Mouse (Mus musculus) limb, embryonic 15.5 days (tissue): ENCODE results near the gene Ube2e1. TPM values are rescaled to one million over a fixed set of nuclear protein-coding genes. Genes with fewer than 3 reads are reported as not detected.

ENCODE experiments used
- ATAC-seq: fragments of 200-750 bp; cut with Nextera tagmentation; 2 replicates; pipeline ENCODE4 v1.8.0; 2017; ENCODE audit warnings: low read depth, moderate TSS enrichment; ENCODE audit not compliant: insufficient number of reproducible peaks, low FRiP score, low TSS enrichment
- H3K27ac ChIP-seq: fragments of 300-500 bp; sonication (generic); 2 replicates; pipeline ENCODE4 v1.5.1; 2015; ENCODE audit warnings: moderate library complexity, mild to moderate bottlenecking, inconsistent platforms
- H3K27me3 ChIP-seq: fragments of 300-500 bp; sonication (generic); 2 replicates; pipeline ENCODE4 v1.6.1; 2015; ENCODE audit warnings: inconsistent platforms
- H3K36me3 ChIP-seq: fragments of 300-500 bp; sonication (generic); 2 replicates; pipeline ENCODE4 v1.6.1; 2015; ENCODE audit warnings: inconsistent platforms
- H3K4me1 ChIP-seq: fragments of 300-500 bp; sonication (generic); 2 replicates; pipeline ENCODE4 v1.6.1; 2015; ENCODE audit warnings: inconsistent platforms
- H3K4me2 ChIP-seq: fragments of 300-500 bp; sonication (generic); 2 replicates; pipeline ENCODE4 v1.6.1; 2015; ENCODE audit warnings: mild to moderate bottlenecking, inconsistent platforms
- H3K4me3 ChIP-seq: fragments of 300-500 bp; sonication (generic); 2 replicates; pipeline ENCODE4 v1.5.1; 2015; ENCODE audit warnings: mild to moderate bottlenecking, inconsistent platforms
- H3K9ac ChIP-seq: fragments of 300-500 bp; sonication (generic); 2 replicates; pipeline ENCODE4 v1.6.1; 2015; ENCODE audit warnings: inconsistent platforms
- H3K9me3 ChIP-seq: fragments of 300-500 bp; sonication (generic); 2 replicates; pipeline ENCODE4 v1.6.1; 2016; ENCODE audit warnings: inconsistent platforms
- WGBS: fragments of 180-500 bp; shearing (Covaris S2); methylation state at CpG from one replicate; pipeline ENCODE4 v1.1.7; 2015; 5-methylcytosine and 5-hydroxymethylcytosine counted together
- polyA plus RNA-seq: library from polyadenylated mRNA; unstranded; fragments of >200 nt; fragmentation: Nextera tagmentation; extraction: Ambion mirVana; gene quantifications from 2 replicates; pipeline ENCODE4 v1.2.1, GENCODE M21; 2015

Gene Ube2e1
- polyA plus RNA-seq, 1 experiment from 2014 or later = 153 TPM

DNA sequence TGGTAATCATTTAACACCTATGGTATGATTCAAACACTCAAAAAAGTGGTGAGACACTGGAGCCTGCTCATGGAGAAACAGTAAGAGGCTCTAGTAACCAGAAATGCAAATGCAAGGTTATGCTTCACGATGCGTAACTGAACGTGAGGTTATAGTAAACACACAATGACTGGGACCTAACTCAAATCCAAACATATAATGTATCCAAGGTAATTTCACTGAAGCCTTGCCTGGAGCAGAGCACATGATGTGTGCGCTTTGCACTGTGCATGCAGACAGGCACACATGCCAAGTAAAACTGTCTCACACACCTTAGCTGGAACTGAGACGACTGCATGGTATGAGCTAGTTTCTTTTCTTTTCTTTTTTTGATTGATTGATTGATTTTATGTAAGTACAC lies 27.5 kb downstream of the Ube2e1 start:
- no peak overlapping the region for H3K4me3 ChIP-seq
- no peak overlapping the region for H3K9ac ChIP-seq
- no peak for ATAC-seq
- 0 out of 2 replicates have a peak, but pooled peaks cover 2% of the 10 kb centered on the region for H3K4me1 ChIP-seq
- WGBS = 91% methylated on average over 5 of the region's 5 CpGs
- no peak overlapping the region for H3K27ac ChIP-seq
- no peaks in the 10 kb centered on the region for H3K9me3 ChIP-seq
- H3K4me2 ChIP-seq = no peak overlapping the region
- H3K27me3 ChIP-seq = no peaks in the 10 kb centered on the region
- 0 out of 2 replicates have a peak, but pooled peaks cover 6% of the 10 kb centered on the region for H3K36me3 ChIP-seq

DNA sequence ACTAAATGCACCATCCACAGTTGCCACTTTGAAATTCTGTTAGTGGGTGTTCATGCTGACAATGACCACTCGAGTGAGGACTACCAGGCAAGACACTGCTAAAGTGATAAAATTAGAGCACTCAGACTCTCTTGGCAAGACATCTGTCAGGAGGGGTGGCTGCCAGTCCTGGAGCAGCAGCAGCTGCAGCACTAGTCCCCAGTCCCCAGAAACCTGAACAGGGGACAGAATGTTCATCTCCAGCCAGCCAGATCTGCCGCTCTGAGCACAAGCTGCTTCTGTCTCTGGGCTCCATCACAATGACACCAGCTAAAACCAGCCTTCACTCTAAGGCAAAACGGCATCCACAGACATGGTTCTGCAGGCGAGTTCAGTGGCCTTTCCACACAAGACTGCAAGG lies 28.4 kb downstream of the Ube2e1 start:
- Histone ChIP-seq H3K36me3 (0 out of 2 replicates have a peak, but pooled peaks cover 6% of the 10 kb centered on the region), H3K4me3 (no peak overlapping the region), H3K27ac (no peak overlapping the region), H3K27me3 (no peaks in the 10 kb centered on the region), H3K4me2 (no peak overlapping the region), H3K9me3 (no peaks in the 10 kb centered on the region), H3K4me1 (0 out of 2 replicates have a peak, but pooled peaks cover 2% of the 10 kb centered on the region), H3K9ac (no peak overlapping the region)
- no peak for ATAC-seq
- WGBS = 69% methylated on average over 4 of the region's 4 CpGs

DNA sequence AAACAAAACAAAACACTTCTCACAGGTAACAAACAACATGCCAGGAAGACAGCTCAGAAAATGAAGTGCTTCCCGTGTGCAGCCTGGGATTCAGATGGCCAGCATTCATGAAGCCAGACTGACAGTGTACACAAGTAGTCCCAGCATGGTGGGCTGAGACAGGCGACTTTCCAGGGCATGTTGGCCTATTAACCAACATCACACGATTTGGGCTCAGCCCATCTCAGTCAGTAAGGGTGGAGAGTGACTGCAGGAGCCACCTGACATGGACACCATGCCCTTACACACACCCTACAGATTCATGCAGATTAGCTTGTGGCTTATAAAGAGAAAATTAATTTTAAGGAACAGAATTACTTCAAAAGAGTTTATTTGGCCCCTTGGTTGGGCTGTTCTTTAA lies 28.9 kb downstream of the Ube2e1 start:
- 62% methylated on average over 3 of the region's 3 CpGs for WGBS
- Histone ChIP-seq H3K36me3 (0 out of 2 replicates have a peak, but pooled peaks cover 6% of the 10 kb centered on the region), H3K4me3 (no peak overlapping the region), H3K4me1 (0 out of 2 replicates have a peak, but pooled peaks cover 2% of the 10 kb centered on the region), H3K27ac (no peak overlapping the region), H3K27me3 (no peaks in the 10 kb centered on the region), H3K4me2 (no peak overlapping the region), H3K9me3 (no peaks in the 10 kb centered on the region), H3K9ac (no peak overlapping the region)
- ATAC-seq = no peak

DNA sequence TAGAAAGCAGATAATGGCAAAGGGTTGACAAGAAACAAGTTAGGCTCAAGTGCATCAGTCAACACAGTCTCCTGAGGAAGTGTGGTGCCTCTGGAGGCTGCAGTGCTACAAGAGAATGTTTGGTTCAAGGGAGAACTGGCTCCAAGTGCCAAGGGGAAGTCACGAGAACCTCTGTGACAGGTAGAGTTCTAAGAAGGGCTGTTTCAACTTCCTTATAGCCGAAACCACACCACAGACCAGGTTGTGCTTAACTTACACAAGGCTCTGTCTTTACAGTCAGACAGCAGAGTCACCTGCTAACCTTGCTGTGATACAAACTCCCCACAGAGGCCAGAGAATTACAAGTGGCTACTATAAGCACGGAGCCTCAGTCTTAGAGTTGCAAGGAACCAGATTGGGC lies 30.1 kb downstream of the Ube2e1 start:
- 74% methylated on average over 3 of the region's 3 CpGs for WGBS
- Histone ChIP-seq H3K27me3 (no peaks in the 10 kb centered on the region), H3K9ac (no peak overlapping the region), H3K4me1 (0 out of 2 replicates have a peak, but pooled peaks cover 2% of the 10 kb centered on the region), H3K27ac (no peak overlapping the region), H3K9me3 (no peaks in the 10 kb centered on the region), H3K4me3 (no peak overlapping the region), H3K4me2 (no peak overlapping the region), H3K36me3 (0 out of 2 replicates have a peak, but pooled peaks cover 6% of the 10 kb centered on the region)
- no peak for ATAC-seq

DNA sequence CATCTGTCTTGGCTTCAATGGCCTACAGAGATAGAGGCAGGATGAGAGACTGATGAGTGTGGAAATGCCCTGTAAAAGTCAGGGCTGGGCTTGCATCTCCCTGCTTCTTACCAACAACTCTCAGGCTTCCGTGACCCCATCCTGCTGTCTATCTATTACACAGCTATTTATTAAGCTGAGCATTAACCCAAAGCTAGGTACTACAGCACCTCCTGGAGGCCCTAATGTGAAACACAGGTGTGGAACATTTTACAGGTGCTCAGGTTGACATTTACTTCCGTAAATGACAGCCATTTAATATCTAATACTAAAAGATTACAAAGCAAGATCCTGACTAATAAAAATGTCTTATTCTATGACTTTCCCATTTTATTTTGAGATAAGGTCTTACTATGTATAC lies 31.0 kb downstream of the Ube2e1 start:
- no peak overlapping the region for H3K27ac ChIP-seq
- no peak overlapping the region for H3K9ac ChIP-seq
- no peak overlapping the region for H3K4me3 ChIP-seq
- ATAC-seq = no peak
- 0 out of 2 replicates have a peak, but pooled peaks cover 2% of the 10 kb centered on the region for H3K36me3 ChIP-seq
- no peak overlapping the region for H3K4me2 ChIP-seq
- no peaks in the 10 kb centered on the region for H3K27me3 ChIP-seq
- 93% methylated on average over 2 of the region's 2 CpGs for whole genome bisulfite sequencing
- 0 out of 2 replicates have a peak, but pooled peaks cover 2% of the 10 kb centered on the region for H3K4me1 ChIP-seq
- H3K9me3 ChIP-seq = no peaks in the 10 kb centered on the region

DNA sequence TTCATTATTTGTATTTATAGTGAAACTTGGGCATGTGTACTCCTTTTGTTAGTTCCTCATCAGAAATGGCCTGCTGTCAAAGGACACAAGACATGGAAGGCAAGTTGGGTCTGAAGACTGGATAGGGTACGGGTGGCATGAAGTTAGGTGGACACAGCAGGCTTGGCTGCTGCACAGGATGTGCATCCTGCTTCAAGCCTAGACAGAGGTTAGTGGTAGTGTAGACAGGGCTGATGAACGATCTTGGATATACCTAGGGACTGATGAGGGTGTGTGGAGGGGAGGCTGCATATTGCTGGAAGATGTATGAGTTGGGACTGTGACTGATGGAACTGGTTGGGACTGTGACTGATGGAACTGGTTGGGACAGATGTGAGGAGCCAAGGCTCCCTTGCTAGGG lies 32.8 kb downstream of the Ube2e1 start:
- Histone ChIP-seq H3K4me1 (0 out of 2 replicates have a peak, but pooled peaks cover 2% of the 10 kb centered on the region), H3K9me3 (no peaks in the 10 kb centered on the region), H3K4me2 (no peak overlapping the region), H3K4me3 (no peak overlapping the region), H3K27me3 (no peaks in the 10 kb centered on the region), H3K9ac (no peak overlapping the region), H3K36me3 (no peaks in the 10 kb centered on the region), H3K27ac (no peak overlapping the region)
- WGBS = 87% methylated on average over 2 of the region's 2 CpGs
- no peak for ATAC-seq

DNA sequence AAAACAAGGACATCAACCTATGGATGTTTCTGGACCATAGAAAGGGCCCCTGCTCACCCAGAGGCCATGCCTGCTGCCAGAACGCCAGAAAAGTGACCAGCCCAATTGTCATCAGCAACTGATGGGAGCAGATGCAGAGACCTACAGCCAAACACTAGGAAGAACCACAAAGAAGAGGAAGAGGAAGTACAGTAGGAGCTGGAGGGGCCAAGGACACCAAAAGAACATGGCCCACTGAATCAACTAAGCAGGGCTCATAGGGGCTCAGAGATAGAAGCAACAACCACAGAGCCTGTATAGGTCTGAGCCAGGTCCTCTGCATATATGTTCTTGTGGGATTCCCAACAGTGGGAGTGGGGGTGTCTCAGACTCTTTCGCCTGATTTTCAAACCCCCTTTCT lies 34.2 kb downstream of the Ube2e1 start:
- Histone ChIP-seq H3K27ac (no peak overlapping the region), H3K27me3 (no peaks in the 10 kb centered on the region), H3K4me2 (no peak overlapping the region), H3K36me3 (no peaks in the 10 kb centered on the region), H3K9me3 (no peaks in the 10 kb centered on the region), H3K9ac (no peak overlapping the region), H3K4me3 (no peak overlapping the region), H3K4me1 (0 out of 2 replicates have a peak, but pooled peaks cover 2% of the 10 kb centered on the region)
- no peak for ATAC-seq
- 79% methylated on average over 2 of the region's 2 CpGs for WGBS

DNA sequence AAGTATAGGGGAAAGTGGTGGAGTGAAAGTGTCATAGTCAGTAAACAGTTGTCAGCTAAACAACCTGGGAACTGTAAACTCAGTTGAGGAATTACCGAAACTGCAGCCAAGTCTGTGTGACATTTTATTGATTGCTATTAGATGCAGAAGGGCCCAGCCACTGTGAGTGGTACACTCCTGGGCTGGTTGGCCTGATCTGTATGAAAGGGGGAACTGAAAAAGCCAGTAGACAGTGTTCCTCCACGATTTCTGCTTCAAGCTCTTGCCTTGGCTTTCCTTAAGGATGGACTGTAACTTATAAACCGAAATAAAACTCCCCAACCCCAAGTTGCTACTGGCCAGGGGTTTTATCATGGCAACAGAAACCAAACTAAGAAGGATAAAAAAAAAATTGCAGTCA lies 39.1 kb downstream of the Ube2e1 start:
- no peak for ATAC-seq
- Histone ChIP-seq H3K27ac (no peak overlapping the region), H3K4me1 (peaks cover 10% of the 10 kb centered on the region; the same call in 1 of the 2 replicates), H3K9ac (no peak overlapping the region), H3K4me3 (no peak overlapping the region), H3K27me3 (no peaks in the 10 kb centered on the region), H3K4me2 (no peak overlapping the region), H3K9me3 (no peaks in the 10 kb centered on the region), H3K36me3 (no peaks in the 10 kb centered on the region)
- WGBS = 75% methylated on average over 3 of the region's 3 CpGs

DNA sequence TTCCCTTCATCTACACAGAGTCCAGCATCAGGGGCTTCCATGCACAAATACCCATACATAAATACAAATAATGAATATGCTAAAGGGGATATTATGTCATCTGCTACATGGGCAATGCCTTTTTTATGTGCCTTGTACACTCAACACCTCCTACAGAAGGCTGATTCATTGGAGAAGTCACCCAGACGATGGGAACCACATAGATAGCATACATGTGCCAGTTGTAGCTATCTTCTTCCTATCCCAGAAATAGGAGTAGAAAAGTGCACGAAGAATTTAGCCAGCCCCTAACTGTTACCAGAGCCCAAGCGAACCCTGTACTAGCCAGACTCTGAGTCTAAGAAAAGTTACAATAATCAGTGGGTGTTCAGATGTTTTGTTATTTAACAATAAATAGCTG lies 39.5 kb downstream of the Ube2e1 start:
- Histone ChIP-seq H3K36me3 (no peaks in the 10 kb centered on the region), H3K4me1 (peaks cover 10% of the 10 kb centered on the region; the same call in 1 of the 2 replicates), H3K4me2 (no peak overlapping the region), H3K27me3 (no peaks in the 10 kb centered on the region), H3K9ac (no peak overlapping the region), H3K4me3 (no peak overlapping the region), H3K9me3 (no peaks in the 10 kb centered on the region), H3K27ac (no peak overlapping the region)
- ATAC-seq = no peak
- 85% methylated on average over 3 of the region's 3 CpGs for WGBS

DNA sequence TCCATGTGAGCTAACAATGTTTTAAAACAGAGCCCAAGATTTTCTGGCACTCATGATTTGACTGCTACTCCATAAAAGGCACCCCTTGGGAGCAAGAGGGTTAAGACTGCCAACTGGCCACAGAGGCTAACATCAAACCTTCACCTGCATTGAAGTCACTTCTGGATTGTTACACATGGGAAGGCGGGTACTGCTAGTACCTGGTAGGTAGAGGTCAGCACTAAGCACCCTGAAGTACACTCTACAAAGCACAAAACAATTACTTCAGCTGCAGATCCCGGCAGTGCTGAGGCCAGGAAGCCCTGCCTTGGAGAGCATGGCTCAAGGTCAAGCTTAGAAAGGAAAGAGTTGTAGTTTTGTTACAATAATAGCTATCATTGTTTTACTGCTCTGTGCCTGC lies 44.3 kb downstream of the Ube2e1 start:
- no peaks in the 10 kb centered on the region for H3K27me3 ChIP-seq
- H3K36me3 ChIP-seq = peaks cover 7% of the 10 kb centered on the region; the same call in 1 of the 2 replicates
- WGBS = 67% methylated on average over 2 of the region's 2 CpGs
- no peak for ATAC-seq
- H3K4me3 ChIP-seq = no peak overlapping the region
- no peak overlapping the region for H3K4me2 ChIP-seq
- H3K9ac ChIP-seq = no peak overlapping the region
- H3K27ac ChIP-seq = no peak overlapping the region
- peaks cover 10% of the 10 kb centered on the region; the same call in 1 of the 2 replicates for H3K4me1 ChIP-seq
- no peaks in the 10 kb centered on the region for H3K9me3 ChIP-seq

DNA sequence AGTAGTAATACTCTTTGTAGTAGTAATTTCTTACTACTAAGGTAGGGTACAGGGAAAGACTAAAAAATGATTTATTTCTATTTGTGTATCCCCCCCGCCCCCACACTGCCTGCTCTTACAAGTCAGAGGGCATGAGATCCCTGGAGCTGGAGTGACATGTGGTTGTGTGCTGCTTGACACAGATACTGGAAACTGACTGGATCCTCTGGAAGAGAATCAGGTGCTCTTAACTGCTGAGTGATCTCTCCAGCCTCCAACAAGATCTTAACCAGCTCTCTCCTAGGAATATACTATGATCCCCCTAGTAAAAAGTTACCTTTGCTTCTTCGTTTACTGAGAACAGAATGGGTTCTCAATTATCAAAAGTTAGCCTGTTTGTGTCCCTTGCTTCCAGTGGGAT lies 45.2 kb downstream of the Ube2e1 start:
- ATAC-seq = no peak
- WGBS = 91% methylated on average over 2 of the region's 2 CpGs
- Histone ChIP-seq H3K27me3 (no peaks in the 10 kb centered on the region), H3K9ac (no peak overlapping the region), H3K36me3 (peaks cover 17% of the 10 kb centered on the region; the same call in 1 of the 2 replicates), H3K9me3 (no peaks in the 10 kb centered on the region), H3K4me3 (no peak overlapping the region), H3K4me2 (no peak overlapping the region), H3K27ac (no peak overlapping the region), H3K4me1 (peaks cover 10% of the 10 kb centered on the region; the same call in 1 of the 2 replicates)

DNA sequence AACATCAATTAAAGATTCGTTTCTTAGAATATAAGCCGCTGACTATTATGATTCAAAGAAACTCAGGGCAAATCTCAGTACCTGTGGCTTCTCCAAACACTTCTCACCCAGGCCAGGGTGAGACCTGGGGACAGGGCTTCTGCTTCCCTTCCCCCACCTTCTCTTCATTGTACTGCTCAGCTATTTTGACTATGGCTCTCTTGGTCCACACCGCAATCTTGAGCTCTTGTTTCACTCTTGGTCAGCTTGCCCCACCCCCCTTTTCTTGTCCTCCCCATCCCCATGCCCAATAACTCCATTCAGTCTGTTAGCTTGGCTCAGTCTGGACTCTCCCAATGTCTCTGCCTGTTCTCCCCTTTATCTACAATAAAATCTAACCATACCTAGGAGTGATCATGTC lies 46.2 kb downstream of the Ube2e1 start:
- H3K9ac ChIP-seq = no peak overlapping the region
- 88% methylated on average over 3 of the region's 3 CpGs for WGBS
- no peaks in the 10 kb centered on the region for H3K9me3 ChIP-seq

DNA sequence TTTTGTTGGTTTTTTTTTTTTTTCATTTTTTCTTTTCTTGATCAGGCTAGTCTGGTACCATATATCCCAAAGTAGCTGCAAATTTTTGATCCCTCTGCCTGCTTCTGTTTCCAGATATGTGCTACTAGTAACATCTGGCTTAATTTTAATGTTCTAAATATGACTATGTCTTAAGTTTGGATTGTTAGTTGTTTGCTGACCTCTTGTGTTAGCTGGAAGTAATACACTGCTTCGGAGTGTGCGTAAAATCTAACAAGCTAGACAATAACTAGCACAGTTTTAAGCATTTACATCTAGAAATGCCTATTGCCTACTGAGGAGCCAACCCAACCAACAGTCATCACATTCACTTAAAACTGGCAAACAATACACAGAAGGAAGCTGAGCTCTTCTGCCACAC lies 47.1 kb downstream of the Ube2e1 start:
- Histone ChIP-seq H3K36me3 (peaks cover 26% of the 10 kb centered on the region; the same call in 1 of the 2 replicates), H3K27me3 (no peaks in the 10 kb centered on the region), H3K27ac (no peak overlapping the region), H3K4me1 (no peaks in the 10 kb centered on the region), H3K4me3 (no peak overlapping the region), H3K4me2 (no peak overlapping the region), H3K9me3 (no peaks in the 10 kb centered on the region), H3K9ac (no peak overlapping the region)
- ATAC-seq = no peak
- WGBS = 61% methylated on average over 2 of the region's 2 CpGs

More for the DNA sequence above, 46.2 kb downstream of the Ube2e1 start:
- peaks cover 20% of the 10 kb centered on the region; the same call in 1 of the 2 replicates for H3K36me3 ChIP-seq
- no peaks in the 10 kb centered on the region for H3K27me3 ChIP-seq
- no peak overlapping the region for H3K27ac ChIP-seq
- H3K4me2 ChIP-seq = no peak overlapping the region
- H3K4me1 ChIP-seq = peaks cover 7% of the 10 kb centered on the region; the same call in 1 of the 2 replicates
- no peak for ATAC-seq
- H3K4me3 ChIP-seq = no peak overlapping the region
